Mouse (Mus musculus) CD4-positive helper T cell, adult 2 months (primary cell): Measurements from ENCODE around the gene Col26a1.
A peak's percentile ranks its signal among the peaks of the same experiment; 100 is the strongest.

Source experiments
- DNase-seq: peaks from one replicate; pipeline ENCODE4 v3.0.0-alpha.2; 2012; ENCODE audit warnings: low read depth, missing footprints, low spot score

Gene Col26a1

DNA sequence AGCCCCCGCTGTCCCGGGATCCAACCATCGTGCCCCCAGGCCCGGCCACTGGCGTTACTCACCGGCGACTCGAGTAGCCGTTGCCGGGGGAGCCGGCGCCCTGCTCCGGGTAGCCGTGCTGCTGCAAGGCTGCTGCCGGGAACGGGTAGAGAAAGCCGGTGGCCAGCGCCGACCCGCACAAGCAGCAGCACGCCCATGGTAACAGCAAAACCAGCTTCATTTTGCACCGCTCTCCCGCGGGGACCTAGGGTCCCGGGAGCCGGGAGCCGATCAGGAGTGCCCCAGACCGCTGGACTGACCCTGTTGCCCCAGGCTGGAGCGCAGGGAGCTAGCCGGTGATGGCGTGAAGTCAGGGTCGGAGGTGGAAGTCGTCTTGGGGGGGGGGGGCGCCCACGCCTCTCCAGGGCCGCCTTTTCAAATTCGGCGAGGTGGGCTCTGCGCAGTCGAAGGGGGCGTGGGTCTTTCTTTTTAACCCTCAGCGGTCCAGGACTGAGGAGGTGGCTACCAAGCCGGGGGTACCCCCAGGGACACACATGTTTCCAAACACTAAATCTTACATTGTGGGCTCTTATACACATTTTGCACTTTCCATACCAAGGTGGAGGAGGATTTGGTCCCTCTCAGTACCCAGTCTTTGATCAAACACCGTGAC lies at the start of gene Col26a1:
Col26a1 (minus strand) TSS at position 422 of the 652 bp plus-strand sequence.
- DNase-seq: no peak

DNA sequence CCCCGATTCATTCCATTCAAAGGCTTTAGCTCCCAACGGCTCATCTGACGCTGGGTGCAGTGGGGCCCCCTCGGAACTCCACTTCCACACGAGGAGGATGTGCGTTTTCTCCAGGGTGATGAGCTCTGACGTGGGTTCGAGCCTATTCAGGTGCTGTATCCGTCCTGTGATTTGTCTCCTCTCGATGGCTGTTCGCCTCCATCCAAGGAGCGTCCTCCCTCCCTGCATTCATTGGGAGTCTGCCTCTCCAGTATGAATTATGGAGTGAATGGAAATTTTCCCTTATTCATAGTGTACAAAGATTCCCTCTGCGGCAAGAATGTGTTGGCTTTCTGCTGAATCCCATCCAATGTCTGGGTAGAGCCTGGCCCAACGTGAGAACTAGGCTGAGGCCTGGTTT lies 48.9 kb upstream of the Col26a1 start:
- no peak for DNase-seq

DNA sequence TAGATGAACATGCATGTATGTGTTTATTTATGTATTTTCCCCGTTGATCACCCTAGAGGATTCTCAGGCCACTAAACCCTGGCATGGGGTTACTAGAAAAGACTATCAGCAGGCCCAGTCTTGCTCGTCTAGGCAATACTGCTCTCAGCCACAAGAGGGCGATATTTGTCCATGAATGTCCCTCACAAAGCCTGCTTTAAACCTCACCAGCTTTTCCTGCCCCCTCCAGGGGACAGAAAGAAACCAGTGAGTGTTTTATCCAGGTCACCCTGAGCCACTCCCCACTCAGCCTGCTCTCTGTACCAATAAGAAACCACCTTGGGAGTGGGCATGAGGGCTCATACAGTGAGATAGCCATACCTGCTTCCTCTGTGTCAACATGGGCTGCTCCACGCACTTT lies 46.1 kb upstream of the Col26a1 start:
- peak; percentile 76 for DNase-seq

DNA sequence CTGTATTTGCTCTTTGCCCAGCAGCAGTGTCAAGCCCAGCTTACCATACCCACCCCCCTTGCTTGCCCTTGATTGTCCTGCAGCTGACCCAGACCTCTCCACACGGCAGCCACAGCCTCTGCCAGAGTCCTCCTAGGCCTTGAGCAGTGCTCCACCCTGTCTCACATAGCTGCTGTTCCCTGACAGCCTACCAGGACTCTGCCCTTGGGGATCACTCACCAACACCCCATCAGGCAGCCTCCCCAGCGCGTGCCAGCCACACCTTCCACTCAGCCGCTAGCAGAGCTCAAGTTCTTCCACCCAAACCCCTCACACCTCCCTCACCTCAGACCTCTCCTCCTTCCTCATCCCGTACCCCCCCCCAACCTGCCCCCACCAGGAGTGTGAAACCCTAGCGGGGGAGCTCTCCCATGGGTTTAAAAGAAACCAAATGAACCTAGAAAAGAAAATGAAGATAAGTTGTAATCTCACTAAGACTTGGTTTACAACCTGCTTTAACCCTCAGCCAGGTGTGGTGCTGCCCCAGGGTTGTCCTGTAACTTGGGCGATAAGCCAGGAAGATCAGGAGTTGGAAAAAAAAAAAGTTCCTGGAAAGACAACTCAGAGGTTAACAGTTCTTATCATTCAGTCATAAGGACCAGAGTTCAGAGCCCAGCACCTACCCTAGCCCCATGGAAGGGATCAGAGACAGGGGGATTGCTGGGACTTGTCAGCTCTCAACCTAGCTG lies 40.9 kb upstream of the Col26a1 start:
- DNase-seq: no peak

DNA sequence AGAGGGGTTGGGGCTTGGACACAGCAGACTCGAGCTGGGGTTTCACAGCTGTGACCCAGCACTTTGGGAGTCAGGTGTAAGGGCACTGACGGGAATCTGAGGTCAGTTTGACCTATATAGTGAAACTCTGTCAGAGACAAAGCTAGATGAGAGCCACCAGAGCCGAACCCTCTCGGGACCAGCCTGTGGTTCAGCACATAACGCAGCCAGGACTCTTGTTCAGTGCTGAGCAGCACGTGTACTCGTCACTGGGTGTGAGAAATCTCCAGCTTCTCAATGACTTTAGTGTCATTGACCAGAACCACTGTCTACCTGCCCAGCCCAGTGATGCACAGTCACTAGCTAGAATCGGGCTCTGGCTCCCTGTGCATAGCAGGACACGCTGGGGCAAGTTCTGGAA lies 39.8 kb upstream of the Col26a1 start:
- DNase-seq: no peak

DNA sequence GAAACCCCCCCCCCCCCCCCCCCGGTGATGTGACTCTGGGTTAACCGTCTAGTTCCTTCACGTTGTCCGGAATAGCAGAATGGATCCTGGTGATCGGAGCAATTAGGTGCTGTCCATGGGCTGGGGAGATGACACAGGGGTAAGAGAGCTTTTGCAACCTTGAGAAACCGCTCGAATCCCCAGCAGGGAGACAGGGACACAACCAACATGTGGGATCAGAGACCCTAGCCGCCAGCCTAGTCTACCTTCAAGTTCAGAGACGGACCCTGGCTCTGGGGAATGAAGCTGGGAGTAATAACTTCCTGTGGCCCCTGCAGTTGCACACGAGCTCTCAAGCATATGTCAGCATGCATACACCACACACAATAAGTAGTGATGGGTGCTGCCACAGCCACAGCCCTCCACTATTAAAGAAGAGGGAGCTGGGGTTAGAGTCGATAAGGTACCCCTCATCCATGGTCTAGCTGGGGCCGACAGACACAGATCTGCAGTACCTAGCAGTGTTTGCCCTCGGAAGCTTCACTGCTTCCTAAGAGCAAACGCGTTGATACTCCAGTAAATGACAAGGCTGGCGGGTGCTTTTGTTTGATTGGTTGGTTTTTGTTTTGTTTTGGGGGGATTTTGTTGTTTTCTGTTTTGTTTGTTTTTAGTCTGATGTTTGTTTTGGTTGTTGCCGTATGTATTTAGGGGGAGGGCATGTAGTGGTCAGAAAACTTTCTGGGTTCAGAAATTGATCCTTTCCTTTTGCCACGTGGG lies 36.7 kb upstream of the Col26a1 start:
- DNase-seq: peak; percentile 12

DNA sequence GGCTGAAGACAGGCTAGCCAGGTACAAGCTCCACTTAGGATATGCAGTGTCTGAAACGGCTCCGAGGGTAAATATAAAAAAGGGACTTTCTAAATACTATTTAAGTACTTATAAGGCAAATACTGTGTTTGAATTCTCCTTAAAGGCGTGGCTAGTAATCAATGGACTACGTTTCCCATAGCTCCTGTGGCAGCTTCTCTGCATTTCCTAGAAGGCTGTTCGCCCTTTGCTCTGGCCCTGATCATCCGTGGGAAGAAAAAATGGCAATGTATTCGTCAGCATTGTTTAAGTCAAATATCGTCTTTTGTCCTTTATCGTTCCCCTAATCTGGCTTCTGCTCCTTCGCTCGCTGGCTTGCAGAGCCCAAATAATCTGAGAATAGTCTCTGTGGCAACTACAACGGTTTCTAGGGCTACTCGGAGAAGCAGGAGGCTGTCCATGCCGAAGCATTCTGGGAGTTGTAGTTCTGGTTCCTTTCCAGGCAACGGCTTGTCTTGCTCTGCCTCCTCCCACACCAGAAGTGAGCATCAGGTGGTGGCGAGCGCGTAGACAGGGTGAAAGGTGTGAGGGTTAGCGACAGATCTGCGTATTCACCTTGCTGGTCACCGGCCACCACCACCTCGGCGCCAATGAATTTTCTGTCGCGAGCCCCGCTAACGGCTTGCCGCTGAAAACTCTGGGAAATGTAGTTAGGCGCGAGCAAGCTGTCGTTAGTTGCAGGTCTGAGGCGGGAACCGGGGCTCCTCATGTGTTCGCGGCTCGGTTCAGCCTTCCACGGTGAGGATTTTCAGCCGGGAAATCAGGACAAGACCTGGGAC lies 35.9 kb upstream of the Col26a1 start:
- peak; percentile 90 for DNase-seq

DNA sequence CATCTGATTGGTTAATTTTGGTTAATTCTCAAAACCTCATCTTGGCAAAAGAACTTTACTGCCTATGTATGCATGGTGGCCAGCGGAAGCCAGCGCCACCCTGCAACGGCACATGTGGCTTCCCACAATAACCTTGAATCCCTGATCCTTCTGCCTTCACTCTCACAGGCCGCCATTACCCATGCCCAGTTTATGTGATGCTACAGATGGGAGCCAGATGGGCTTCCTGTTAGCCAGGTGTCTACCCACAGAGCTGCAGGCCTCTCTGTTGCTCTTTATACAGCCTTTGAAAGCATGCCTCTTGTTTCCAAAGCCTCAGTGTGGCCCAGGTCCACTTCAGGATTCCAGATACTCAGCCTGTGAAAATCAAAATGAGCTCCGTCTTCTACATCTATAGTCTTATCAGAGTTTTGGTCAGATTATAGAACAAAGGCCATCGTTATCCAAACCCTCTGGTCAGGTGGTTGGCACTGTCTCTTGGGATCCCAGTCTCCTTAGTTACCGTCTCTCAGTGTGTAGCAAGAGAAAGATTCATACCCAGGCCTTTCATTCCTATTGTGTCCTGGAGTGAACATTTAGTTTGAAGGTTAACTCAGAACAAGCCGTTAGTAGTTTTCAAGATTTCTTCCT lies 34.7 kb upstream of the Col26a1 start:
- DNase-seq: no peak

DNA sequence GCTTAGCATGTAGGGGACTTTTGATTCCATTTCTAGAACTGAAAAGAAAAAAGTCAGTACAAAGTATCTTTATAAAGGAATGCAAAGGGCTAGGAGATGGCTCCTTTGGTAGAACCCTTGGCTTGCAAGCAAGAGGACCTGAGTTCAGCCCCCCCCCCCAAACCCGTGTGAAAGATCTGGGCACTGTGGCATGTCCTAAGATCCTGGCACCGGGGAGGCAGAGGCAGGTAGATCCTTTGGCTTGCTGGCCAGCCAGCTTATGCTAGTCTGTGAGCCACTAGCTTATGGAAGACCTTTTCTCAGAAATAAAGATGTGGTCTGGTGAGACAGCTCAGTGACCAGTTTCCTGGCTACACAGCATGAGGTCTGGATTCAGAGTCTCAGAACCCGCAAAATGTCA lies 31.2 kb upstream of the Col26a1 start:
- no peak for DNase-seq

DNA sequence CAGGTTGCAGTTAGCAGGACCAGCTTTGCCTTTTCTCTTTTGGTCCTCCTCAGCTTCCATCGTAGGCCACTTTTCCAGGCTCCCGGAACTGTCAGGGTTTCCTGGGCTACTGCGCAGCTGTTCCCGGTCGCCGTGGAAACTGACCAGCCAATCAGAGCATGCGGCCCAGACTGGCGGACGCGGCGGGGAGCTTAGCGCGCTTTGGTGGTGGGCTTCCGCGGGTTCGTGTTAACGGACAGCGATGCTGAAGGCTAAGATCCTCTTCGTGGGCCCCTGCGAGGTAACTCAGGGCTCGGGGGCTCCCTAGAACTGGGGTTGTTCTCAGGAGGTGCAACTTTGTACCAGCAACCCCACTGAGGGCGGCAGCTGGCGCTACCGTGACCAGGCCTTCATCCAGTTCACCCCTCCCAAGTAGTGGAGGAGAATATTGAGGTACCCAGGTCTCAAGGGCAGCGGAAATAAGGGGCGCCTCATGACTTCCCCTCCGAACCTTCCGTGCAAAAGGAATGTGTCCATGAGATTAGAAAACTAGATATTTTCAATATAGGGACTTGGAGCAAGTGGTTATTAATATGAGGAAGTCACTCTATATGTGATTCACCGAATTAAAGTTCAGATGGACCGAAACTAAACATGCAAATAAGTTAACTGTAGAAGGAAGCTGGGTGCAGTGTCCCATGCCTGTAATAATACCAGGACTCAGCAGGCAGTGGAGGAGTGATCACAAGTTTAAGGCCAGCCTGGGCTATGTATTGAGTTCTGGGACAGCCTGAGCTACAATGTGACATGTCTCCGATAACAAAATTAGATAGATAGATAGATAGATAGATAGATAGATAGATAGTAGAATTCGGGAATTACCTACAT lies 25.2 kb upstream of the Col26a1 start, which contains the start of gene Ift22:
Ift22 (plus strand) TSS at position 160 of the 867 bp plus-strand sequence.
- DNase-seq: peak; percentile 81

DNA sequence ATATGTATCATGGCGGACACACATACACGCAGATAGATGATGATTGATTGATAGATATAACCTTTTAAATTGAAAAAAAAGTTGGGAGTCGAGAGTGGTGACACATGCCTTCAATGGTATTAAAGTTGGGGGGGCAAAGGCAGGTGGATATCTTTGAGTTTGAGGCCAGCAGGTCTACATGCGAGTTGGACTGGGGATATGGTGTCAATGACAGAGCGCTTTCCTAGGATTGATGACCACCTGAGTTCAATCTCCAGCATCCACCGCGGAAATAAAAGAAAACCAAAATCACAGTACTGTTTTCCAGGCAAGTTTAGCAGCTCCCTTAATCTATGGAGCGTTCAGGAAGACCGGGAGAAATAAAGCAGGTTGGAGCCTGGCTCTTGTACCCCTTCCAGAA lies 24.6 kb upstream of the Col26a1 start:
- DNase-seq: no peak

DNA sequence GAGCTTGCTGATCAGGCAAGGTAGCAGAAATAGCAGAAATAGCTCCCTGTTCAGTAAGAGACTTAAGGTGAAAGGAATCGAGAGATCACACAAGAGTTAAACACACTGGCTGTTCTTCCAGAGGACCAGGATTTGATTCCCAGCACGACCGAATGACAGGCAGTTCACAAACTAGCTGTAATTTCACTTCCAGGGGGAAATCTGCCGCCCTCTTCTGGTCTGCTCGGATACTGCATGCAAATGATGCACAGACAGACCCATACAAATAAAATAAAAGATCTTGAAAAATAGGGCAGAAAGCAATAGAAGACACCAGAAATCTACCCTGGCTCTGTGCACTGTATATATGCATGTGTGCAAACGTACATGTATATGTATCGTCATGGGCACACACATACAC lies 22.6 kb upstream of the Col26a1 start:
- DNase-seq: peak; percentile 44

DNA sequence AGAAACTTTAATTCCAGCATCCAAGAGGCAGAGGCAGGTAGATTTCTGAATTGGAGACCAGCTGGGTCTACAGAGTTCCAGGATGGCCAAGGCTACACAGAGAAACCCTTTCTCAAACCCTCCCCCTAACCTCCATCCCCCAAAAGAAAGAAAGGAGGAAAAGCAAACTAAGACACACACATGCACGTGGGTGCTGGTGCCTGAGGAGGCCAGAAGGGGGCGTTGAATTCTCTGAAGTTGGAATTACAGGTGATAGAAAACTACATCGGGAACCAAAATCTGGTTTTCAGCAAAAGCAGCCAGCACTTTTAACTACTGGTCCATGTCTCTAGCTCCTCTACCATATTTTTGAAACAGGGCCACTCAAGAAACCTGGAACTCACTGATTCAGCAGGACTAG lies 21.6 kb upstream of the Col26a1 start:
- no peak for DNase-seq

DNA sequence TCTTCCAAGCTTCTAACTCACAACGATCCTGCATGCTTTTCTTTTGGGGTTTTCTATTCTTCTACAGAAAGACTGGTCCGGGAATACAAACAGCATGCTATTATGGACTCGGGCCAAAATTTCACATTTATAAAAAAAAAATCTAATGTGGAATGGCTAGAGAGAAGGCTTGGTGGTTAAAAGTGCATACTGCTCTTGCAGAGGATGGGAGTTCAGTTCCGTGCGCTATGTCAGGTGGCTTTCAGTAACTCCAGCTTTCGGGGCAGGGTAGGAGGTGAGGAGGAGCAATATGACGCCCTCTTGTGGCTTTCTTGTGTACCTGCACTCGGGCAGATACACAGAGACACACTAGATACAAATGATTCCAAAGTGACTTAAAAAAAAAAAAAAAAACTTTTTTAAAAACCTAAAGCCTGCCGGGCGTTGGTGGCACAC lies 12.5 kb upstream of the Col26a1 start:
- no peak for DNase-seq

DNA sequence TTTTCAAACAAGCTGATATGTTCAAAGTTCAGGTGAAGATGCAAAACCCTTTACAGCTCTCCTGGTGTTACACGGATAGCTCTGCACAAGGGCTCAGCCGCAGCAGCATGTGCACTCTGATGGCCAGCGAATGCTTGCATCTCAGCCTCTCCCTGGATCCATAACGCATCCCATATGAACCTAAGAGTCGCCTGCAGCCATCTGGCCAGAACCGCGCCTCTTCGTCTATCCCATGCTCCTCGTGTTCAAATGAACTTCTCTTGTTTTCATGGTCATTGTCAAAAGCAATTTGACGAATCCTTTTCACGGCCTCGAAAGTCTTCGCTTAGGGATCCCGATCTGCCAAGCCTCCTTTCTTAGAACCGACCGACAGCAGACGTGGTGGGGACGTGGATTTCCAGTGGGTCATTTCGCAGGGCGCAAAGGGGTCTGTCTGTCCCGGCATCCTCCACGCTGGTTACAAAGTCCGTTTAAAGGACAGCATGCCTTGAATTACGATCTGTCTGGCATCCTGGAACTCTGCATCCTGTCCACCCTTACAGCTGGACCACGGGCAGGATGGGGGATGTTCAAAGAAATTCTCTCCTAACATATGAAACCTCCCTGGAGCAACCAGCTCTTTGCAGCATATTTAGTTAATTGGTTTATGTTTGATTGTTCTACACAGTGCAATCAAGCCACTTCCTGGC lies 12.0 kb upstream of the Col26a1 start:
- DNase-seq: no peak

DNA sequence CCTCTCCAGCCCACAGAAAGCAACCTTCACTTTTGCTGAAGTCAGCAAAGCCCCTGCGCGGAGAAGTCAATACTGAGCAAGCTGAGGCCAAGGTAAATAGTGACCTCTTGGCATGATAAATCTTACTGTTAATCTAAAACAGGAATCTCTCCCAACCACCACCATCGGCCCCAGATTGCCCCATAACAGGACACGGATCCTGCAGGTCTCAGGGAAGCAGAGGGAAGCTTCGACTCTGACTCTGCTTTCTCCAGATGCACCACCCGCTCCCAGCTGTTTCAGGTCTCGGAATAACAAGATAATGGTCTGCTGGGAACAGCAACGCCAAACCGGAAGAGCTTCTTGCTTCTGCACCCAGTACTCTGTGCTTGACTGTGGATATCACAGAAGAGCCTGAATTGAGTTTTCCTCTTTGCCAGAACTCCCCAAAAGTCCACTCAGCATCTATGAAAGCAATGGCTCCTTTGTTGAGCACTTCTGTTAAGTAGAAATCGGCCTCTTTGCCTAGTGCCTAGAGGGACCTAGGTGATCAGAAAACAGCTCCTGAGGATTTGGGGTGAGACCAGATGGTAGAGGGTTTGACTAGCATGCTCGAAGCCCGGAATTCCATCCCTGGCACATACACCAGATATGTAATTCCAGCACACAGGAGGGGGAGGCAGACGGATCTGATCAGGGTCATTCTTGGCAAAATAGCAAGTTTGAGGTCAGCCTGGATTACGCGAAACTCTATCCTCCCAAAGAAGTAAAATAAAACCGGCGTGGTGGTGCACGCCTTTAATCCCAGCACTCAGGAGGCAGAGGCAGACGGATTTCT lies 5.7 kb upstream of the Col26a1 start:
- no peak for DNase-seq

DNA sequence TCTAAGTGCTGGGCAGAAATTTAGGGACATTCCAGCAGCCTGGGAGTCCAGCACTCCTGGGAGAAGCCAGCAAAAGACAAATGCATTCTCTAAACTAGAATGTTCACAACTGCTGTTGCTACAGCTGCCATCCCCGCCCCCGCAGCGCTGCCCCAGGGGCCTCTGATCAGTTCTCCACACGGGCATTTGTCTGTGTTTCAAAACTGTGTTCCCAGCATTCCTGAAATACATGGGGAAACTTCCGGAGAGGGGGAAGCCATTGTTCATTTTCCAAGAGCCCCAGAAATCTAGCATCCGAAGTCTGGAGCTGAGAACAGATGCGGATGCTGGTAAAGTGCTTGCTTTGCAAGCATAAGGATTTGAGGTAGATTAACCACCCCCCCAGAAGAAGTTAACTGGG lies 3.9 kb upstream of the Col26a1 start:
- no peak for DNase-seq

DNA sequence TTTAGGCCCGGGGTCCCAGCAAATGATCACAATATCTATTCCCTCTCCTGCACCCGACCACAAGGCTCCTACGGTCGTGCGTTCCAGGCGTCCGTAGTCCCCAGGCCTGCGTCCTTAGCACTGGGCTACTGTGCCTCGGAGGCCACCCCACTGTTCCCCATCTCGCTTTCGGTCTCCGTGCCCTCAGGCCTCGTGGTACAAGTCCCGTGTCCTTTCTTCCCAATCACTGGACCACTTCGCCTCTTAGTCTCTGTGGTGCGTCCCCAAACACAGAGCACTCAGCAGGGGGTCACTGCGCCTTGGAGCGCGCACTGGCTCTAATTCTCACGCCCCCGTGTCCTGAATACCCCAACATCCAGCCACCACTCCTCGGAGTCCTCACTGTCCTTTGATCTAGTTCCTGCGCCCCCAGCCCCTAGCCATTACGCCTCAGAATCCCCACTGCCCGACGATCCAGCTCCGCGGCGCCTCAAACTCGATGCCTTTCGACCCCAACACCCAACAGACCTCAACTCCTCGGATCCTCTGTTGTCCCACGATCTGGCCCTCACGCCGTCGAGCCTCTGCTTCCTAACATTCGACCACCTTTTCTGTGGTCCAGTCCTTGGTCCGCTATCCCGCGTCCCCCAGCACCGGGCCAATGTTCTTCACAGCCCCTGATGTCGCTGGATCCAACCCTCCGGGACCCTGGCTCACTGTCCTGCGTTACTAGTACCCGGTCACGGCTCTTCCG lies 788 bp downstream of the Col26a1 start:
- no peak for DNase-seq
